Mouse (Mus musculus) kidney, embryonic 16.5 days (tissue): ENCODE measurements around the gene Lhfpl2. TPM values are rescaled to one million over a fixed set of nuclear protein-coding genes. Genes with fewer than 3 reads are reported as not detected.

Experiments
- ATAC-seq: fragments of 200-750 bp; cut with Nextera tagmentation; 2 replicates; pipeline ENCODE4 v1.8.0; 2017; ENCODE audit warnings: moderate TSS enrichment; ENCODE audit not compliant: low FRiP score, low TSS enrichment
- H3K27ac ChIP-seq: fragments of 300-500 bp; sonication (generic); 2 replicates; pipeline ENCODE4 v1.5.1; 2014; ENCODE audit warnings: low read length
- H3K27me3 ChIP-seq: fragments of 300-500 bp; sonication (generic); 2 replicates; pipeline ENCODE4 v1.6.1; 2014; ENCODE audit warnings: low read length, control low read depth, mixed read lengths; ENCODE audit not compliant: insufficient read depth
- H3K36me3 ChIP-seq: fragments of 300-500 bp; sonication (generic); 2 replicates; pipeline ENCODE4 v1.6.1; 2014; ENCODE audit warnings: low read length, control low read depth, mixed read lengths; ENCODE audit not compliant: insufficient read depth
- H3K4me1 ChIP-seq: fragments of 300-500 bp; sonication (generic); 2 replicates; pipeline ENCODE4 v1.6.1; 2014; ENCODE audit warnings: low read length, control low read depth, mixed read lengths; ENCODE audit not compliant: insufficient read depth
- H3K4me2 ChIP-seq: fragments of 300-500 bp; sonication (generic); replicated peaks from 2 replicates; pipeline ENCODE4 v1.6.1; 2014; ENCODE audit warnings: low read depth, low read length
- H3K4me3 ChIP-seq: fragments of 300-500 bp; sonication (generic); 2 replicates; pipeline ENCODE4 v1.5.1; 2014; ENCODE audit warnings: mild to moderate bottlenecking, low read length
- H3K9ac ChIP-seq: fragments of 300-500 bp; sonication (generic); replicated peaks from 2 replicates; pipeline ENCODE4 v1.6.1; 2014; ENCODE audit warnings: low read length
- H3K9me3 ChIP-seq: fragments of 300-500 bp; sonication (generic); 2 replicates; pipeline ENCODE4 v1.6.1; 2016; ENCODE audit warnings: low read length, control low read depth
- WGBS: fragments of 180-500 bp; shearing (Covaris S2); extraction: QIAGEN DNeasy Blood & Tissue Kit; methylation state at CpG from one replicate; pipeline ENCODE4 v1.1.7; 2014; 5-methylcytosine and 5-hydroxymethylcytosine counted together
- polyA plus RNA-seq: library from polyadenylated mRNA; unstranded; fragments of >200 nt; fragmentation: Nextera tagmentation; extraction: Ambion mirVana; gene quantifications from 2 replicates; pipeline ENCODE4 v1.2.1, GENCODE M21; 2015

Lhfpl2 gene
- polyA plus RNA-seq, 1 experiment from 2014 or later, result 91.2 TPM

- ATAC-seq, result peak; percentile 81
- Histone ChIP-seq H3K4me2 (0 out of 2 replicates have a peak overlapping the region, but pooled peaks have one; percentile 26), H3K27me3 (no peaks in the 10 kb centered on the region), H3K9me3 (no peaks in the 10 kb centered on the region), H3K36me3 (no peaks in the 10 kb centered on the region), H3K4me3 (no peak overlapping the region), H3K9ac (no peak overlapping the region), H3K27ac (peak overlapping the region; percentile 81), H3K4me1 (peaks cover 88% of the 10 kb centered on the region)
- WGBS, result 60% methylated on average over 4 of the region's 4 CpGs
Measured at GRCm38 (mm10) chr13:94094176-94094575, 36.6 kb downstream of the Lhfpl2 start.

- Histone ChIP-seq H3K36me3 (no peaks in the 10 kb centered on the region), H3K4me2 (0 out of 2 replicates have a peak overlapping the region, but pooled peaks have one; percentile 26), H3K4me3 (no peak overlapping the region), H3K4me1 (peaks cover 88% of the 10 kb centered on the region), H3K9ac (no peak overlapping the region), H3K27me3 (no peaks in the 10 kb centered on the region), H3K9me3 (no peaks in the 10 kb centered on the region), H3K27ac (peak overlapping the region; percentile 81)
- ATAC-seq, result peak; percentile 62
- 49% methylated on average over 3 of the region's 3 CpGs for WGBS
Measured at GRCm38 (mm10) chr13:94094625-94095024, 37.0 kb downstream of the Lhfpl2 start.

GRCm38 (mm10) chr13:94095202-94095601, 37.6 kb downstream of the Lhfpl2 start:
- no peak for ATAC-seq
- peak overlapping the region; percentile 81 for H3K27ac ChIP-seq
- peaks cover 89% of the 10 kb centered on the region for H3K4me1 ChIP-seq

GRCm38 (mm10) chr13:94097667-94098066, 40.1 kb downstream of the Lhfpl2 start:
- no peak for ATAC-seq
- WGBS, result 41% methylated on average over 2 of the region's 2 CpGs
- peaks cover 84% of the 10 kb centered on the region for H3K4me1 ChIP-seq

More at GRCm38 (mm10) chr13:94095202-94095601, 37.6 kb downstream of the Lhfpl2 start:
- Histone ChIP-seq H3K36me3 (no peaks in the 10 kb centered on the region), H3K27me3 (no peaks in the 10 kb centered on the region), H3K4me2 (no peak overlapping the region), H3K4me3 (no peak overlapping the region), H3K9me3 (no peaks in the 10 kb centered on the region), H3K9ac (no peak overlapping the region)

GRCm38 (mm10) chr13:94098369-94099084, 40.9 kb downstream of the Lhfpl2 start:
- Histone ChIP-seq H3K9me3 (no peaks in the 10 kb centered on the region), H3K4me2 (no peak overlapping the region), H3K27ac (no peak overlapping the region), H3K36me3 (no peaks in the 10 kb centered on the region), H3K9ac (no peak overlapping the region), H3K4me3 (no peak overlapping the region), H3K27me3 (no peaks in the 10 kb centered on the region), H3K4me1 (peaks cover 75% of the 10 kb centered on the region)
- 59% methylated on average over 16 of the region's 16 CpGs for WGBS
- ATAC-seq, result no peak

More at GRCm38 (mm10) chr13:94097667-94098066, 40.1 kb downstream of the Lhfpl2 start:
- H3K9ac ChIP-seq, result no peak overlapping the region
- H3K27me3 ChIP-seq, result no peaks in the 10 kb centered on the region
- no peak overlapping the region for H3K4me2 ChIP-seq
- no peak overlapping the region for H3K27ac ChIP-seq
- H3K36me3 ChIP-seq, result no peaks in the 10 kb centered on the region
- H3K4me3 ChIP-seq, result no peak overlapping the region
- H3K9me3 ChIP-seq, result no peaks in the 10 kb centered on the region

GRCm38 (mm10) chr13:94099087-94099486, 41.5 kb downstream of the Lhfpl2 start:
- ATAC-seq, result no peak
- no peak overlapping the region for H3K9ac ChIP-seq
- H3K36me3 ChIP-seq, result no peaks in the 10 kb centered on the region
- 75% methylated on average over 10 of the region's 10 CpGs for WGBS
- no peaks in the 10 kb centered on the region for H3K27me3 ChIP-seq
- no peak overlapping the region for H3K4me3 ChIP-seq
- H3K4me1 ChIP-seq, result peaks cover 70% of the 10 kb centered on the region
- H3K9me3 ChIP-seq, result no peaks in the 10 kb centered on the region
- no peak overlapping the region for H3K27ac ChIP-seq
- H3K4me2 ChIP-seq, result no peak overlapping the region

GRCm38 (mm10) chr13:94100361-94100760, 42.8 kb downstream of the Lhfpl2 start:
- H3K4me1 ChIP-seq, result peaks cover 70% of the 10 kb centered on the region
- 72% methylated on average over 3 of the region's 3 CpGs for WGBS
- no peak overlapping the region for H3K9ac ChIP-seq

GRCm38 (mm10) chr13:94101020-94101571, 43.5 kb downstream of the Lhfpl2 start:
- 73% methylated on average over 10 of the region's 10 CpGs for WGBS

More at GRCm38 (mm10) chr13:94100361-94100760, 42.8 kb downstream of the Lhfpl2 start:
- Histone ChIP-seq H3K4me2 (no peak overlapping the region), H3K36me3 (no peaks in the 10 kb centered on the region), H3K4me3 (no peak overlapping the region), H3K27me3 (no peaks in the 10 kb centered on the region), H3K9me3 (no peaks in the 10 kb centered on the region), H3K27ac (no peak overlapping the region; the same call in 1 of the 2 replicates)
- no peak for ATAC-seq

GRCm38 (mm10) chr13:94104866-94105475, 47.4 kb downstream of the Lhfpl2 start:
- Histone ChIP-seq H3K4me1 (peaks cover 43% of the 10 kb centered on the region), H3K27ac (peak overlapping the region; percentile 9; the same call in 1 of the 2 replicates), H3K9ac (no peak overlapping the region), H3K4me2 (no peak overlapping the region), H3K27me3 (no peaks in the 10 kb centered on the region), H3K9me3 (no peaks in the 10 kb centered on the region), H3K4me3 (no peak overlapping the region), H3K36me3 (0 out of 2 replicates have a peak, but pooled peaks cover 2% of the 10 kb centered on the region)
- 64% methylated on average over 8 of the region's 8 CpGs for WGBS
- no peak for ATAC-seq

More at GRCm38 (mm10) chr13:94101020-94101571, 43.5 kb downstream of the Lhfpl2 start:
- H3K4me3 ChIP-seq, result no peak overlapping the region
- no peaks in the 10 kb centered on the region for H3K9me3 ChIP-seq
- H3K4me2 ChIP-seq, result no peak overlapping the region
- no peaks in the 10 kb centered on the region for H3K27me3 ChIP-seq
- no peak overlapping the region for H3K9ac ChIP-seq
- peaks cover 75% of the 10 kb centered on the region for H3K4me1 ChIP-seq
- H3K36me3 ChIP-seq, result 0 out of 2 replicates have a peak, but pooled peaks cover 1% of the 10 kb centered on the region
- no peak overlapping the region for H3K27ac ChIP-seq
- no peak for ATAC-seq
